Mouse (Mus musculus): Measurements from ENCODE around the gene Gm11027.

The Gm11027 gene

DNA sequence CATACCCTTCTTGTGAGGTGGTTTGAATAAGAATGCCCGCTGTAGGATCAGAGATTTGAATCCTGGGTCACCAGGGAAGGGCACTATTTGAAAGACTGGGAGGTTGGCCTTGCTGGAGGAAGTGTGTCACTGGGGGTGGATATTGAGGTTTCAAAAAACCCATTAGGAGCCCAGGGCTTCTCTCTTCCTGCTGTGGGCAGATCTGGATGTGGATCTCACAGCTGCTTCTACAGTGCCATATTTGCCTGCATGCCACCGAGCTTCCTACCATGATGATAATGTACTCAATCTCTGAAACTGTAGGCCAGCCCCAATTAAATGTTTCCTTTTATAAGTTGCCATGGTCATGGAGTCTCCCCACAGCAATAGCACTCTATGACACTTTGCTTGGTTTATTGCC, 4.0 kb downstream of the Gm11027 start:
- DNase-seq (ENCODE audit: low spot score), result no peak

DNA sequence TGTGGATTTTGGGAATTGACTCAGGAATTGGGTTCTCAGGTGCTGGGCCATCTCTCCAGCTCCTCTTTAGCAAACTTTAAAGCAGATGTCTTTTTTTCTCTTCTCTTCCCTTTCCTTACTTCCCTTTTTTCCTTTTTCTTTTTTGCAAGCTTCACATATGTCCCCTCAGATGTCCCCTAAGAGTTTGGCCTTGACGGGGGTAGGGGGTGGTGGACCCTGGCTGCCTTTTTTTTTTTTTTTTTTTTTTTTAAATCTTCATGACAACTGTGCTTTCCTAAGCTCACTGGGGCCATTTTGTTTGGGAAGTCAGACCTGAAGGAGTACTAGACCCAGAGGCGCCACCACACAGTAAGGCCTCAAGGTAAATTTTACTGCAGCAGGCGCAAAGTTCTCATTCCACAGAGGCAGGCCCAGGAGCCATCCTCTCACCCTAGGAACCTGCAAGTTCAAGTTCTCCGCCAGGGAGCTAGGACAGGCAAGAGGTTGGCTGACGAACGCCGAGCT, 5.0 kb downstream of the Gm11027 start:
- DNase-seq (ENCODE audit: low spot score), result no peak

DNA sequence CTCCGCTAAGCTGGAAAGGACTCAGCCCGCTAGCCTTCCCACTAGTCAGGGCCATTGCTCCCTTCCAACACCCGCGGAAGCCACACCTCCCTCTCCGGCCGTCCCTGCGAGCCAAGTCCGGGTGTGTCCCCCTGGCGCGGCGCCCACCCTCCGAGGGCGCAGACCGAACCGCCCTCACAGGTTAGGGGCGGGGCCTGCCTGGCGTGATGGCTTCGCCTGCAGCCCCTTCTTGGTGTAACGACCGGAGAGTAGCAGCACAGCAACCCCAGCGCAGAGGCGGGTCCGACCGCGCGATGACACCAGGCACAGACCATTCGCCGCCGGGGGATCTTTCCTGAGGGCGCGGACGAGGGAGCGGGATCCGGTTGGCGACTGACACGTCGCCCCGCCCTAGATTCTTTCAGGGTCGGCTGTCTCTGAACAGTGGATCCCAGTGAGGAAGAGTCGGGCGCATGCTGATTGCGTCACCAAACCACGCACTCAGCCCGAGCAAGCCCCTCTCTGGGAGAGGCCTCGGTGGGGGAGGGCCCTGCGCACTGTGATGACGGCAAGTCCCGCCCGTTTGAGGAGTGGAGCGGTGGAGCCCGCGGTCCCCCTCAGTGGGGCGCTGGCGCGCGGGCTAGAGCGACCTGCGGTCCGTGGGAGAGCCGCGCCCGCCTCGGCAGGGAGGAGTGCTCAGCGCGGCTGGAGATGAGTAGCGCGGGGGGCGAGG, 5.6 kb downstream of the Gm11027 start, which contains the start of gene Esyt2:
Gene Esyt2, plus strand, starts transcription at position 544 of the 712 bp plus-strand sequence.
- DNase-seq (ENCODE audit: low spot score), result peak; percentile 100

DNA sequence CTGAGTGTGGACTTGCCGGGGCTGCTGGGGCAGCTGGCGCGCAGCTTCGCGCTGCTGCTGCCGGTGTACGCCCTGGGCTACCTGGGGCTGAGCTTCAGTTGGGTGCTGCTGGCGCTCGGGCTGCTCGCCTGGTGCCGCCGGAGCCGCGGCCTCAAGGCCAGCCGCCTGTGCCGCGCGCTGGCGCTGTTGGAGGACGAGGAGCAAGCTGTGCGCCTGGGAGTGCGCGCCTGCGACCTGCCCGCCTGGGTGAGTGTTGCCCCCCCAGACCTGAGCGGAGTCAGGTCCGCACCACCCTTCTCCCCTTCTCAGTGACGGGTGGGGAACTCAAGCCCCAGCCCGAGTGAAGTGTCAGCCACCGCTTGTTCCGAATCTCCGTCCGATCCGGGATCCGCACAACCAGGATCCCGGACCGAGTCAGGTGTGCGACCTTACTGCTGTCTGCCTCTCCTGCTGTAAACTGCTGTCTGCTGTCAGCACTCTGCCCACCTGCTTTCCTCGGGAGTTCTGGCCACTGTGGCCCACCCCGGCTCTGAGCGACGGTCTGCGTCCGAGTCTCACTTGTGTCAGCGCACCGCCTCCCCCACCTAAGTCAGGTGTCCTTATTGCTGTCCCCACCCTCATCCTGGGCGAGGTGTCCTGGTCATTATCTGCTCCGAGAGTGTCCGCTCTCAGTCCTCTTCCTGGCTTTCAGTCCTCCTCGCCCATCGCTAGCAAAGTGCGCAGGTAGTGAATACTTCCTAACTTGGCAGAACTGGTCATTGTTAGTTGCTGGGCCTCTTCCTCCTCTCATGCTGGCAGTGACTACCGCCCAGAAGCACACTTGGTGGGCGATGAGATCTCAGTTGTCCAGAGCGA, 6.5 kb downstream of the Gm11027 start:
- DNase-seq (ENCODE audit: low spot score), result peak; percentile 16

DNA sequence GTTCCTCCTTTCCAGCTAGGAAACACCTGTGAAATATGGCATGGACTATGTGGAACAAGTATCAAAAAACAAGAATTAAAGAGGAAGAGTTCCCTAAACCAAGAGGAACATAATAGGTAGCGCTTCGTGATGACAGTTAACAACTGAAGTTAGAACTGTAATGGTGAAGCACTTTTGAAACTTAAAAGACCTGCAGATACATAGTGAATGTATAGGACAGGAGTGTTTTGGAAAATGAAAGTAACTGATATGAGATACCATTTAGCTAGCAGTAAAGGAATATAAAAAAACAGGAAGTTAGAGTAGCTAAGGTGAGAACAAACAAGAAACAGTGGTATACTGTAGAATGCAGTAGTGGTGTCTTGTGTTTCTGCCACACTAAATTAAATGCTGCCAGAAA, 7.7 kb downstream of the Gm11027 start:
- no peak for DNase-seq (ENCODE audit: low spot score)

DNA sequence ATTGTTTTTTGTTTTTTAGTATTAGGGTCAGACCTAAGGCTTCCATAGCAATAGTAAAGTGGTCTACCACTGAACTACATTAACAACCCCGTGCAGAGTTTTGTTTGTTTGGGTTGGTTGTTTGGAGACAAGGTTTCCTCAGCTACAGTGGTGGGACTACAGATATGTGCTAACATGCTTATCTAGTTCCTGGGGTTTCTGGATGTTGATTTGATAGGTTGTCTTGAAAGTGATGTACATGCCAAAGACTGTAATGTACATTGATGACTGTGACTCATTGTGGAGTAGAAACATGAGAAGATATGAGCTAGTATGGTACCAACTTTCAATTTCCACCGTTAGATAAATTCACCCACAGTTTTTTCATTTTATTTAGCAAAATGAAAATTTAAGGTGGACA, 8.3 kb downstream of the Gm11027 start:
- no peak for DNase-seq (ENCODE audit: low spot score)

DNA sequence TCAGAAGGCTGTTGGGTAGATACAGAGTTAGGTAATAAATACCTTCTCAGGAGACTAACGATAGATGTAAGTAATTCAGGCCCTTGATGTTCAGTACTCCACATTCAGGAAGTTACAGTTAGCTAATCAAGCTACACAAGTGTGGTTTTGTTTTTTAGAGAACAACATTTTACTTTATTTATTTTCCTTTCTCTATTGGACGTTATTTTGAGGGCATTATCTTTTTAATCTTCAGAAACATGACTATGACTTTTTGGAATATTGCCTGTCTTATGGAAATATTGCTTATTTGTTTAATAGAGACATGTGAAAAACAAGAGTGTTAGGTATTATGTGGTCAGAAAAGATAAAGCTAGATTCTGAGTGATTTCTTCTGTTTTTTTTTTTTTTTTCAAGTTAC, 18.0 kb downstream of the Gm11027 start:
- no peak for DNase-seq (ENCODE audit: low spot score)

DNA sequence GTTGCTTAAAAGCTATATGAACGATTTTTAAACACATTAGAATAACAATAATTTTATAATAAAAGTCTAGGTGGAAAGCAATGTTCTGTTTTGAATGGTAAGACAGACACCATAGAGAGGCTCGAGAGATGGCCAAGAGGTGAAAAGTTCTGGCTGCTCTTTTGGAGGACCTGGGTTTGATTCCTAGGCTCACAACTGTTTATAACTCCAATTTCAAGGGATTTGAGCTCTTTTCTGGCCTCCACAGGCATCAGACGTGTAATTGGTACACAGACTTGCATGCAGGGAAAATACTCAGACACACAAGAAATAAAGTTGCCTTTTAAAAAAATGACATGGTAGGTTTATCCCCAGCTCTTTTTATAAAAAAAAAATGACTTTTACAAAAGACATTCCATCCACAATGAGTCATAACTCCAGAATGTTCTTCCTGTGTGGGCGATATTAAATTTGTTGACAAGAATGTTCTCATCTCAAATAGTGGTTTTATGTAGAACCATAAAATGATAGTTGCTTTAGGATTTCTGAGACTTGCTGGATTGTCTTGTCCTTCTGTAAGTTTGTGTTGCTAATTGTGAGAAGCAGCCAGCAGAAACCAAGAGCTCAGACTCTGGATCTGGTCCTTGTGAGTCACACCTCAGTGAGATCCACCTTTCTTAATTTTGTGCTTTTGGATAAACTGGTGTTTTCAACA, 18.6 kb downstream of the Gm11027 start:
- no peak for DNase-seq (ENCODE audit: low spot score)

DNA sequence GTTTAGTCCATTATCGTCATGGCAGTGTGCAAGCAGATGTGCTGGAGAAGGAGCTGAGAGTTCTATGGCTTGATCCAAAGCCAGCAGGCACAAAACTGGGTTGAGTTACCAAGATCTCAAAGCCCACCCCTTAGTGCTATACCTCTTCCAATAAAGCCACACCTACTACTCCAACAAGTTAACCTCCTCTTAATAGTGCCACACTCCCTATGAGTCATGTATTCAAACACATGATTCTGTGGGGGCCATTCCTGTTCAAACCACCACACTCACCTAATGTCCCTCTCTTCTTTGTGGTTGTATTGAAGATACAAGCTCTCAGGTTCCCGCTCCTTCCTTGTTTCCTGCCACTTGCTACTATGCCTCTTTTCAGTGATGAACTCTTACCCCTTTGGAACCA, 24.7 kb downstream of the Gm11027 start:
- no peak for DNase-seq (ENCODE audit: low spot score)

DNA sequence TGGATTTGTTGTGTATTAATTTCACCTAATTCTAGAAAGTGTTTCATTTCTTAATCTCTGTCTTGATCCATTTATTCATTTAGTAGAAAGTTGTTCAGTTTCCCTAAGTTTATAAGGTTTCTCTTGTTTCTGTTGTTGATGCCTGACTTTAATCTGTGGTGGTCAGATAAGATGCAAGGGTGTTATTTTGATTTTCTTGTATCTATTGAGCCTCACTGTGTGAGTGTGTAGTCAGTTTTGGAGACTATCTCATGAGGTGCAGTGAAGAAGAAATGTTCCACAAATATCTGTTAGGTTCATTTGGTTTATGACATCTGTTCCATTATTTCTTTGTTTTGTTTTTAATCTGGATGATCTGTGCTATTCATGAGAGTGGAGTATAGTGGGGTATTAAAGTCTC, 27.0 kb downstream of the Gm11027 start:
- no peak for DNase-seq (ENCODE audit: low spot score)

DNA sequence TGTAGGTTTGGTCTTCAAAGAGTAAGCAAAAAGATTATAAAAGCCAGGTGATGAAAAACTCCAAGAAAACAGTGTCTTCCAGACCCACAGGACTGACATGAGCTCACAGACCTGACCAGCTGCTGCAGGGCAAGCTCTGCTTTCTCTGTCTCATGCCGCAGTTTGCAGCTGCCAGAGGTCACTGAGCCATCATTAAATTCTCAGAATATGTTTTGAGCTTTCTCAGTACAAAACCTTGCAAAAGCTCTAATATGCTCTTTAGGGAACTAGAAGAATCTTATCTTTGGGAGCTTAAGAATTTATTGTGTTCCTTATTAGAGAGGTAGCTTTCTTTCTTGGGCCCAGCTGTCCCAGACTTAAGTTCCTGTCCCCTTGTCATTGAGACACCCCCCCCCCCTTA, 30.9 kb downstream of the Gm11027 start:
- DNase-seq (ENCODE audit: low spot score), result no peak

DNA sequence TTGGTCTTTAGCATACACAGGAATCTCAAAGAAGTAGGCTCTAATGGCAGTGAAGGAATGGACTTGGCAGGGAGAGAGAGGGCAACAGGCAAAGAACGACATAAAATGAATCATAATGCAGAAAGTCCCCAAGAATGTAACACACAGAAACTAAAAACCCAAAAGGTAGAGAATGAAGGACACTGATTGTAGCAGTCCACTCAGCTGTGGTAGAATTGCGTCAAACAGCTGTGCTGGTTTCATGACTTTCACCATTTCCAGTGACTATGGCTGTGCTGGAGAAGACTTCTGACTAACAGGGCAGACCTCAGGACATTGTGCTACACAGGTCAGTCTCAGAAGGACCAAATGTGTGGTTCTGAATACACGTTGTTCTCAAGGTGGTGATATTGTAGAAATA, 32.7 kb downstream of the Gm11027 start:
- DNase-seq (ENCODE audit: low spot score), result no peak

DNA sequence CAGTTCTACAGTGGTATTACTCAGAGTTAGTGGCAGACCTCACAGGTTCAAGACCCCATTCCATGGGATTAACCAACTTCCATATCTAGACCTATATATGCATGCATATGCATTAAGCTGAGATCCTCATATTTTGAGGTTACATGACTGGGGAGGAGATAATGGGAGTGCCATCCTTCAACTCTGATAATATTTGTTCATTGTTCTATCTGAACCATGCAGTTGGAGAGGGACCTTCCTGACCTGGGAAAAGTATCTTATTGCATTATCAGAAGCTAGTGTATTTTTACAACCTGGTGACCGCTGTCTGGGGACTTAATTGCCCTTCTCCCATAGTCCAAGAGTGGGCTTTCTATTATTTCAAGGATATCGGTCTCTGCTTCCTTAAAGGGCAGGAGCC, 33.4 kb downstream of the Gm11027 start:
- DNase-seq (ENCODE audit: low spot score), result no peak

DNA sequence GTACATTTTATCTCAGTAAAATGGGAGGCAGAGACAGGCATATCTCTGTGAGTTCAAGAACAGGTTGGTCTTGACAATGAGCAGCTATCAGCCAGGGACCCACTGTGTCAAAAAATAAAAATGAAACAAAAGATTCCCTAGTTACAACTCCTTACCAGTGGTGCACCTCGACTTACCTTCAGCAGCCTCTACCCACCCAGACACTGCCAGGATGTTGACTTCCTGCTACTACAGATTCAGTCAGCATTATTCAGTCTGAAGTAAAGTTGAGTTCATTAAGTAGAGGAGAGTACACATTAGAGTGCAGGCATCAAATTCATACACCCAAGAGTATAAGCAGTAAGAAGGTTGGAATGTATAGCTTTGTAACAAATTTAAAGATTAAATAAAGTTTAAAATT, 38.6 kb downstream of the Gm11027 start:
- DNase-seq (ENCODE audit: low spot score), result no peak

DNA sequence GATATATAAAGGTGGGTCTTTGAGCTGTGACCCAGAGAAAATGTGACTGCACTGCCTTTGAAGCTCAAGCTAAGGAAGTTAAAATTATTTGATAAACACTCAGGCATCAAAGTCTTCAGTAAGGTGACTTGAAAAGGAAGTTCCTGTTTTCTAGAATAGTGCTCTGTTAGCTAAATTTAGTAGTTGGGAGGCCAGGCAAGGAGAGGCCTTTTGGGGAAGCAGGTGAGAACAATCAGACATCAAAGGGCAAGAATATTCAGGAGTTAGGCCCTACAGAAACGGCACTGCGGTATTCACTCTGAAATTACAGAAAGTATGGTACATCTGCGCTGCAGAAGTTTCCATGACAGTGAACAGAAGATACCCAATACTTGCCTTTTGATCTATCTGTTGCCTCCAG, 40.3 kb downstream of the Gm11027 start:
- DNase-seq (ENCODE audit: low spot score), result no peak

DNA sequence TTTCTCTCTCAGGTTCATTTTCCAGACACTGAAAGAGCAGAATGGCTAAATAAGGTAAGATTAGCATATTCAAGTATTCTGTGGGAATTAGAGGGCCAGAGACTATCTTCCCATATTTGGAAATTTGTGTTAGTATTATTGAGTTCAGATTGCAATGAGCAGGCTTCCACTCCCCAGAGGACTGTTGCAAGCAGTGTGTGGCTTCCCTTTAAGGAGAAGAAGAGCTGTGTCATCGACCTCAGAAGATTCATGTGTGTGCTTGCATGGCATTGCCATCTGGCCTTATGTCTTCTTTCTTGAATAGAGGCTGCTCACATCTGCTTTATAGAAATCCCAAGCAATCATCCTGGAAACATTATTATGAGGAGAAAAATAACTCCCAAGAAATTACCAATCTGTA, 42.6 kb downstream of the Gm11027 start:
- DNase-seq (ENCODE audit: low spot score), result no peak
